Mouse (Mus musculus) ES-Bruce4 (cell line): ENCODE measurements around the gene Ak1. TPM values are rescaled to one million over a fixed set of nuclear protein-coding genes. Genes with fewer than 3 reads are reported as not detected.

Experiments used
- H3K27ac ChIP-seq: 2 replicates; pipeline ENCODE4 v1.5.1; 2012; ENCODE audit warnings: low read length, inconsistent platforms; ENCODE audit not compliant: insufficient read depth
- H3K27me3 ChIP-seq: 2 replicates; pipeline ENCODE4 v1.6.1; 2012; ENCODE audit warnings: mild to moderate bottlenecking, low read length, inconsistent platforms; ENCODE audit not compliant: control insufficient read depth, poor library complexity, insufficient read depth, severe bottlenecking
- H3K36me3 ChIP-seq: 2 replicates; pipeline ENCODE4 v1.6.1; 2012; ENCODE audit warnings: inconsistent platforms, mild to moderate bottlenecking, low read length, moderate library complexity; ENCODE audit not compliant: control insufficient read depth, poor library complexity, insufficient read depth, severe bottlenecking
- H3K4me1 ChIP-seq: one replicate; pipeline ENCODE4 v1.8.1; 2011; ENCODE audit warnings: low read length; ENCODE audit not compliant: control insufficient read depth, insufficient read depth
- H3K4me3 ChIP-seq: 2 replicates; pipeline ENCODE4 v1.5.1; 2011; ENCODE audit warnings: low read depth, mild to moderate bottlenecking, low read length
- H3K9ac ChIP-seq: 2 replicates; pipeline ENCODE4 v1.6.1; 2012; ENCODE audit warnings: low read depth, mild to moderate bottlenecking, inconsistent platforms; ENCODE audit not compliant: poor library complexity, severe bottlenecking
- H3K9me3 ChIP-seq: replicated peaks from 2 replicates; pipeline ENCODE4 v1.6.1; 2012; ENCODE audit warnings: mild to moderate bottlenecking, low read length, inconsistent platforms; ENCODE audit not compliant: control insufficient read depth, poor library complexity, insufficient read depth, severe bottlenecking
- CTCF ChIP-seq: IDR thresholded peaks from one replicate; pipeline ENCODE4 v1.8.1; 2011; ENCODE audit warnings: low read depth, low read length
- EP300 ChIP-seq: IDR thresholded peaks from 2 replicates; pipeline ENCODE4 v1.6.1; 2011; ENCODE audit warnings: low read depth, low read length; ENCODE audit not compliant: insufficient read depth
- POLR2A ChIP-seq: IDR thresholded peaks from one replicate; pipeline ENCODE4 v1.8.1; 2011; ENCODE audit warnings: low read length; ENCODE audit not compliant: insufficient read depth
- polyA plus RNA-seq: library from polyadenylated mRNA; stranded (reverse); fragments of >200 nt; gene quantifications from 2 replicates; pipeline ENCODE4 v1.2.4, GENCODE M21; 2011; ENCODE audit warnings: low read depth; ENCODE audit not compliant: missing spikeins, insufficient read depth, insufficient read length

Gene Ak1
- polyA plus RNA-seq, 1 experiment, result 71.8 TPM

DNA sequence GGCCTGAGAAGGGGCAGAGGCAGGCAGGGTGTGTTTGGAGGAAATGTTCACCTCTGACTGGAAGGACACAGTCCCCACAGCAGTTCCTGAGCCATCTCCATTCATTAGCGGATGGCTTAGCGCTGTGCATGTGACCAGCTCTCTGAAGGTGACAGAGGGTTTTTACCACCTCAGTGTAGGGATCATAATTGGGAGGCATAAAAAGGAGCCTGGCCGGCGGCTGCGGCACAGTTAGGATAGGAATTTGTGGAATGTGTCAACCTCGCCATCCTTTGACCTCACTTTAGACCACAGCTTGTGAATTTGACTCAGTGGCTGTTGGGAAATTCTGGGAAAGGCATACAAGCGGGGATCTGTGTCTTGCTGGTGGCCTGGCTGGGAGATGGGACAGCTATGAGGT, 32.2 kb downstream of the Ak1 start:
- Histone ChIP-seq H3K4me3 (no peak overlapping the region), H3K27me3 (no peaks in the 10 kb centered on the region), H3K9me3 (no peaks in the 10 kb centered on the region), H3K9ac (no peak overlapping the region), H3K36me3 (no peaks in the 10 kb centered on the region), H3K27ac (no peak overlapping the region), H3K4me1 (peaks cover 3% of the 10 kb centered on the region)
- TF ChIP-seq POLR2A (no peak), EP300 (no peak), CTCF (no peak)

DNA sequence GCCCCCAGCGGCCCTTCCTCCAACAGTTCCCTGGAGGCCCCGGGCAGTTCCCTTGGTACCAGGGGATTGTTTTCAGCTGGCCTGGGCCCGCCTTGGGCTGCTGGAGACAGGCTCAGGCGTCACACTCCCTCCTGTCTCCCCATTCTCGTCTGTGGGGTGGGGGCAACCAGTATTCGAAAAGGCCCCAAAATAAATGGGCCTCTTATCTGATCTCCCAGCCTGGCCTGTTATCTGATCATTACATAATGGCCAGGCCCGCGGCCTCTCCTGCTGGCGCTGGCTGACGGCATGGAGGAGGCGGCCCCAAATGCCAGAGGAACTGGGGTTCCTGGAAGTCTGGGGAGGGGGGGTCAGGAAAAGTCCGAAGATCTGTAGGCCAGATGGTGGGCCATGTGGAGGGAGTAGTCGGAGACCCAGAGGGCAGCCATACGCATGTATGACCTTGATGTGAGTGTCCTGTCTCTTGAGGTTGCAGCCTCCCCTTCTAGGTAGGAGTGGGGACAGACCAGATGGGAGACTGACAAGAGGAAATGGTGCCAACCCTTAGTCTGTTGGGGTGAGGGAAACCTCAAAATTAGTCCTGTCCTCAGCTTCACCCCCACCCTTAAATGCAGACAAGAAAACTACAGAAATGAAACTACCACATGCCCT, 33.3 kb downstream of the Ak1 start:
- no peak overlapping the region for H3K4me3 ChIP-seq
- TF ChIP-seq EP300 (no peak), CTCF (no peak), POLR2A (no peak)

DNA sequence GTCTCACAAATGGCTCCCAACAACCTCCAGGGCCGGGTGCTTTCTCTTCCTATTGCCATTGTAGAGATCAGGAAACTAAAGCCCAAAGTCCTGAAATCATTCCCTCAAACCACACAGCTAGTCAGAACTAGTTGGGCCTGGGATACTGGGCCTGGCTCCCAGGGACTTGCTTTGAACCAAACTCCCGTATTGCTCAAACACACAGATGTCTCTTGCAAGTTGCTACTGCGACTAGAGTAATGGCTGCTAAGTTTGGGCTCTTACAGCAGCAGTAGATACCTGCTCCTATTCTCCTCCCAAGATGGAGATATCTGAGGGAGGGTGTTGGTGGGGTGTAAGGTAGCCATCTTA, 33.8 kb downstream of the Ak1 start:
- H3K27me3 ChIP-seq, result no peaks in the 10 kb centered on the region
- no peak overlapping the region for H3K27ac ChIP-seq
- no peaks in the 10 kb centered on the region for H3K9me3 ChIP-seq
- no peak overlapping the region for H3K4me3 ChIP-seq
- H3K36me3 ChIP-seq, result no peaks in the 10 kb centered on the region
- H3K4me1 ChIP-seq, result peaks cover 3% of the 10 kb centered on the region
- no peak for TF ChIP-seq EP300
- TF ChIP-seq CTCF, result no peak
- TF ChIP-seq POLR2A, result no peak
- H3K9ac ChIP-seq, result no peak overlapping the region

More for the DNA sequence above, 33.3 kb downstream of the Ak1 start:
- H3K9ac ChIP-seq, result no peak overlapping the region
- H3K27me3 ChIP-seq, result no peaks in the 10 kb centered on the region
- no peaks in the 10 kb centered on the region for H3K9me3 ChIP-seq
- H3K36me3 ChIP-seq, result no peaks in the 10 kb centered on the region
- H3K27ac ChIP-seq, result no peak overlapping the region
- H3K4me1 ChIP-seq, result peaks cover 3% of the 10 kb centered on the region

DNA sequence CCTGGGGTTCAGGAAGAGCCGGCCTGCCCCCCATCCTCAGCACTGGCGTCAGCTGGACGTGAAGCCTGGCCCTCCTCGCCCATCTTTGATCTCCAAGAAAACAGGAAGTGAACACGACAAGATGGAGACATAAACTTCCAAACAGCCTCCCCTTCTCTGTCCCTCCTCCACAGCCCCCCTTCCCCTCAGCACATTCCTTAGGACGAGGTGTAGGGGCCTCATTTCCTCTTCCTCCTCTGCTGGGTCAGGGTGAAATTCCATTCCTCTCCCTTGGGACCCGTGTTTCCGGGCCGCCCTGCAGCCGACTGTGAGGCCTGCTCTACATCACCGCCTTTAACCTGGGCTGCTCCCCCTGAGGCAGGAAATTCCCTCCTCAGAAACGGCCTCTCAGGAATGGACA, 34.3 kb downstream of the Ak1 start:
- no peaks in the 10 kb centered on the region for H3K27me3 ChIP-seq
- no peak overlapping the region for H3K4me3 ChIP-seq
- TF ChIP-seq EP300, result no peak
- TF ChIP-seq POLR2A, result no peak
- no peak overlapping the region for H3K27ac ChIP-seq
- H3K9ac ChIP-seq, result no peak overlapping the region
- no peaks in the 10 kb centered on the region for H3K9me3 ChIP-seq
- no peaks in the 10 kb centered on the region for H3K36me3 ChIP-seq
- H3K4me1 ChIP-seq, result peaks cover 3% of the 10 kb centered on the region

GRCm38 (mm10) chr2:32658873-32659272, 37.3 kb downstream of the Ak1 start:
- H3K4me1 ChIP-seq, result peaks cover 3% of the 10 kb centered on the region
- H3K27ac ChIP-seq, result no peak overlapping the region
- no peaks in the 10 kb centered on the region for H3K27me3 ChIP-seq
- no peak overlapping the region for H3K4me3 ChIP-seq
- no peaks in the 10 kb centered on the region for H3K36me3 ChIP-seq
- no peak for TF ChIP-seq CTCF
- no peaks in the 10 kb centered on the region for H3K9me3 ChIP-seq
- no peak overlapping the region for H3K9ac ChIP-seq

DNA sequence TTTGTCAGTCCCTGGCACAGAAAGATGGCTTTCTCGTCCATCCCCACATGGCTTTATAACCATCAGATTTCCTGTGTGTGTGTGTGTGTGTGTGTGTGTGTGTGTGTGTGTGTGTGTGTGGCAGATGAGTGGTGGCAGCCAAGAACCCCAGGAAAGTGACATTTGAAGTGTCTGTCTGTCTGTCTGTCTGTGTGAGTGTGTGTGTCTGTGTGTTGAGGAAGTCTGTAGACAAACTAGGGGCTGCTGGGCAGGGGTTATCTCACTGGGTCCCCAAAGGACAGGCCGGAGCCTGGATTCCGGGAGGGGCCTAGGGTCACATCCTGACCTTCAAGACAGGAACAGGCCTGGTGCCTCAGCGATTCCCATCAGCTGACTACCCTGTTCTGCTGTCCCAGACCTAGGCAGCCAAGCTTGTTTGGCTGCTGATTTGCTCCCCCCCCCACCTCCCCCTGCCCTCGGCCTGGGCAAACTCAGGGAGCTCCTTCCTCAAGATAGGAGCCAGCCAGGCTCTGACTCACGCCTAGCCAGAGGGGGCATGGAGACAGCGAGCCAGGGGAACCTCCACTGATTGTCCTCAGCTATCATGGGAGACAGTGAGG, 40.0 kb downstream of the Ak1 start:
- Histone ChIP-seq H3K4me1 (no peaks in the 10 kb centered on the region), H3K9me3 (no peaks in the 10 kb centered on the region), H3K9ac (no peak overlapping the region), H3K36me3 (no peaks in the 10 kb centered on the region), H3K27ac (no peak overlapping the region), H3K27me3 (no peaks in the 10 kb centered on the region), H3K4me3 (no peak overlapping the region)
- no peak for TF ChIP-seq CTCF
- no peak for TF ChIP-seq EP300
- TF ChIP-seq POLR2A, result no peak
